Comparison of ENCODE assay signal across 7 mouse cellular contexts in genomic region chrX:79516977-79517645, GRCm38 (mm10). TPM values are rescaled to one million over a fixed set of nuclear protein-coding genes. Genes with fewer than 3 reads are reported as not detected.
DNase-seq lines count a peak whose midpoint lies in the region; ATAC-seq lines count a peak whose summit lies in the region.

Gene Gm7173 (minus strand): TSS chrX:79517285.

- no peaks in the 10 kb centered on the region for H3K9me3 ChIP-seq in heart, embryonic 10.5 days
- no peaks in the 10 kb centered on the region for H3K9me3 ChIP-seq in midbrain, embryonic 10.5 days (replicated peaks)
- H3K9me3 ChIP-seq in stomach, embryonic 14.5 days (ENCODE audit: control insufficient read depth, low read depth, low read length): no peaks in the 10 kb centered on the region

- intact Hi-C loops in left cerebral cortex, postnatal 4 days (cut with DNase I): no loop called here

- peak within 1 kb of the TSS; percentile 47; the same call in 1 of the 2 replicates for H3K27ac ChIP-seq in heart, embryonic 10.5 days
- H3K27ac ChIP-seq in midbrain, embryonic 10.5 days (replicated peaks): peak within 1 kb of the TSS; percentile 52; the same call in 1 of the 2 replicates
- H3K27ac ChIP-seq in stomach, embryonic 14.5 days (ENCODE audit: low read length): no peak within 1 kb of the TSS

- H3K27me3 ChIP-seq in heart, embryonic 10.5 days (ENCODE audit: insufficient read depth, poor library complexity, severe bottlenecking): no peaks in the 10 kb centered on the region
- H3K27me3 ChIP-seq in midbrain, embryonic 10.5 days (ENCODE audit: low read depth, poor library complexity, severe bottlenecking): no peaks in the 10 kb centered on the region
- no peaks in the 10 kb centered on the region for H3K27me3 ChIP-seq in stomach, embryonic 14.5 days (ENCODE audit: control insufficient read depth, insufficient read depth, low read length)

- peak within 1 kb of the TSS; percentile 47 for H3K4me2 ChIP-seq in stomach, embryonic 14.5 days (replicated peaks; ENCODE audit: low read depth, low read length)

- ATAC-seq in stomach, embryonic 14.5 days (ENCODE audit: insufficient number of reproducible peaks, insufficient read depth, low FRiP score, low read depth): peak; percentile 46; the same call in 1 of the 2 replicates

- DNase-seq in adrenal gland, postnatal 14 days: peak; percentile 74
- peak; percentile 46 for DNase-seq in embryo, embryonic 10 days (ENCODE audit: low spot score)
- DNase-seq in heart, embryonic 10.5 days (ENCODE audit: low spot score): peak; percentile 59
- peak; percentile 23 for DNase-seq in kidney, adult 9 months
- peak; percentile 57 for DNase-seq in left cerebral cortex, postnatal 4 days
- peak; percentile 34 for DNase-seq in midbrain, embryonic 10.5 days (ENCODE audit: low spot score)

- no peaks in the 10 kb centered on the region for H3K4me1 ChIP-seq in heart, embryonic 10.5 days
- H3K4me1 ChIP-seq in midbrain, embryonic 10.5 days: no peaks in the 10 kb centered on the region
- no peaks in the 10 kb centered on the region for H3K4me1 ChIP-seq in stomach, embryonic 14.5 days (ENCODE audit: control insufficient read depth, insufficient read depth, low read length)

- 20% methylated on average over 23 of the region's 23 CpGs for WGBS in heart, embryonic 10.5 days
- 20% methylated on average over 23 of the region's 23 CpGs for WGBS in midbrain, embryonic 10.5 days
- 23% methylated on average over 23 of the region's 23 CpGs for WGBS in stomach, embryonic 14.5 days

- H3K9ac ChIP-seq in stomach, embryonic 14.5 days (replicated peaks; ENCODE audit: low read depth, low read length): no peak within 1 kb of the TSS

- H3K36me3 ChIP-seq in heart, embryonic 10.5 days: no peaks in the 10 kb centered on the region
- H3K36me3 ChIP-seq in midbrain, embryonic 10.5 days: no peaks in the 10 kb centered on the region
- no peaks in the 10 kb centered on the region for H3K36me3 ChIP-seq in stomach, embryonic 14.5 days (ENCODE audit: control insufficient read depth, insufficient read depth, low read length)

- H3K4me3 ChIP-seq in heart, embryonic 10.5 days: peak within 1 kb of the TSS; percentile 55
- peak within 1 kb of the TSS; percentile 51 for H3K4me3 ChIP-seq in midbrain, embryonic 10.5 days
- H3K4me3 ChIP-seq in stomach, embryonic 14.5 days (ENCODE audit: low read depth, low read length): peak within 1 kb of the TSS; percentile 28

RNA-seq across cellular contexts. Expression of gene Gm7173, which starts in this region (rescaled TPM):
- 0.22 and 0.41 TPM in 2 replicates for total RNA-seq in adrenal gland, postnatal 14 days (2021)
- polyA plus RNA-seq in heart, embryonic 10.5 days (2016; fragmentation: Nextera tagmentation; extraction: Ambion mirVana): 0.27 and 0.54 TPM in 2 replicates
- total RNA-seq in left cerebral cortex, postnatal 4 days (2021): 1 to 10 TPM; 2.2 to 2.6 TPM
- polyA plus RNA-seq in midbrain, embryonic 10.5 days (2016; fragmentation: Nextera tagmentation; extraction: Ambion mirVana): 0.39 and 0.58 TPM in 2 replicates
- polyA plus RNA-seq in stomach, embryonic 14.5 days (2014; fragmentation: Nextera tagmentation; extraction: Ambion mirVana): 0.55 and 0.64 TPM in 2 replicates

Comparison
In these comparisons a context has a peak if more than half of its experiments do, and no peak if none do; other contexts are left out.
1. Peak in DNase-seq in adrenal gland, postnatal 14 days; RNA of the gene not detected or under 1 TPM.
2. Peak in DNase-seq, H3K4me3 ChIP-seq and H3K27ac ChIP-seq in heart, embryonic 10.5 days; RNA of the gene not detected or under 1 TPM.
3. Peak in DNase-seq, H3K4me3 ChIP-seq and H3K27ac ChIP-seq in midbrain, embryonic 10.5 days; RNA of the gene not detected or under 1 TPM.
4. Peak in ATAC-seq, H3K4me3 ChIP-seq and H3K4me2 ChIP-seq in stomach, embryonic 14.5 days; RNA of the gene not detected or under 1 TPM.
5. DNase-seq: peak in every context shown above with its lines; median percentile 74 in adrenal gland, postnatal 14 days; 59 in heart, embryonic 10.5 days; 57 in left cerebral cortex, postnatal 4 days; 46 in embryo, embryonic 10 days; 34 in midbrain, embryonic 10.5 days; 23 in kidney, adult 9 months.